Mouse (Mus musculus): ENCODE results near the gene Gm11541. TPM values are rescaled to one million over a fixed set of nuclear protein-coding genes. Genes with fewer than 3 reads are reported as not detected.

Gm11541 gene
- polyA plus RNA-seq, 1 experiment from 2014 or later = 0.52 TPM

- 85% methylated on average over 7 of the region's 7 CpGs for WGBS
- 0 out of 2 replicates have a peak, but pooled peaks cover 2% of the 10 kb centered on the region for H3K27me3 ChIP-seq
- H3K36me3 ChIP-seq = no peaks in the 10 kb centered on the region
- no peak overlapping the region for H3K4me2 ChIP-seq (replicated peaks)
- H3K4me1 ChIP-seq = peaks cover 23% of the 10 kb centered on the region
- H3K9ac ChIP-seq = no peak overlapping the region
- H3K4me3 ChIP-seq = no peak overlapping the region
- H3K27ac ChIP-seq = no peak overlapping the region
- H3K9me3 ChIP-seq = no peaks in the 10 kb centered on the region
- no peak for ATAC-seq (ENCODE audit: insufficient number of reproducible peaks, insufficient read depth, low FRiP score, low TSS enrichment)
Measured at GRCm38 (mm10) chr11:94718113-94718909, 14.0 kb upstream of the Gm11541 start.

GRCm38 (mm10) chr11:94717239-94717638 lies 12.9 kb upstream of the Gm11541 start:
- Histone ChIP-seq H3K4me2 (replicated peaks) (peak overlapping the region; percentile 26; the same call in 1 of the 2 replicates), H3K4me3 (no peak overlapping the region), H3K27me3 (0 out of 2 replicates have a peak, but pooled peaks cover 4% of the 10 kb centered on the region), H3K9me3 (no peaks in the 10 kb centered on the region), H3K36me3 (no peaks in the 10 kb centered on the region), H3K4me1 (peaks cover 30% of the 10 kb centered on the region), H3K27ac (peak overlapping the region; percentile 32), H3K9ac (no peak overlapping the region)
- WGBS = 32% methylated on average over 11 of the region's 11 CpGs
- ATAC-seq (ENCODE audit: insufficient number of reproducible peaks, insufficient read depth, low FRiP score, low TSS enrichment) = no peak

GRCm38 (mm10) chr11:94716754-94717153 lies 12.5 kb upstream of the Gm11541 start:
- ATAC-seq (ENCODE audit: insufficient number of reproducible peaks, insufficient read depth, low FRiP score, low TSS enrichment) = 0 out of 2 replicates have a peak, but pooled peaks have one; percentile 54
- Histone ChIP-seq H3K27me3 (0 out of 2 replicates have a peak, but pooled peaks cover 4% of the 10 kb centered on the region), H3K4me2 (replicated peaks) (peak overlapping the region; percentile 26), H3K9ac (no peak overlapping the region), H3K27ac (peak overlapping the region; percentile 32; the same call in 1 of the 2 replicates), H3K4me3 (no peak overlapping the region), H3K4me1 (peaks cover 30% of the 10 kb centered on the region), H3K9me3 (no peaks in the 10 kb centered on the region), H3K36me3 (no peaks in the 10 kb centered on the region)
- 11% methylated on average over 9 of the region's 9 CpGs for WGBS

- no peak overlapping the region for H3K9ac ChIP-seq
- H3K27me3 ChIP-seq = 0 out of 2 replicates have a peak, but pooled peaks cover 4% of the 10 kb centered on the region
- peaks cover 30% of the 10 kb centered on the region for H3K4me1 ChIP-seq
- no peaks in the 10 kb centered on the region for H3K9me3 ChIP-seq
- no peak for ATAC-seq (ENCODE audit: insufficient number of reproducible peaks, insufficient read depth, low FRiP score, low TSS enrichment)
- no peak overlapping the region for H3K4me2 ChIP-seq (replicated peaks)
- 90% methylated on average over 5 of the region's 5 CpGs for WGBS
- H3K4me3 ChIP-seq = no peak overlapping the region
- no peaks in the 10 kb centered on the region for H3K36me3 ChIP-seq
- H3K27ac ChIP-seq = no peak overlapping the region
Measured at GRCm38 (mm10) chr11:94715622-94716021, 11.3 kb upstream of the Gm11541 start.

GRCm38 (mm10) chr11:94713246-94713860 lies 9.1 kb upstream of the Gm11541 start:
- ATAC-seq (ENCODE audit: insufficient number of reproducible peaks, insufficient read depth, low FRiP score, low TSS enrichment) = peak; percentile 24; the same call in 1 of the 2 replicates
- Histone ChIP-seq H3K4me1 (peaks cover 30% of the 10 kb centered on the region), H3K27ac (peak overlapping the region; percentile 65), H3K9me3 (no peaks in the 10 kb centered on the region), H3K27me3 (0 out of 2 replicates have a peak, but pooled peaks cover 4% of the 10 kb centered on the region), H3K36me3 (no peaks in the 10 kb centered on the region), H3K9ac (no peak overlapping the region), H3K4me2 (replicated peaks) (no peak overlapping the region), H3K4me3 (no peak overlapping the region)
- WGBS = 41% methylated on average over 11 of the region's 11 CpGs

GRCm38 (mm10) chr11:94704020-94704419 lies 279 bp downstream of the Gm11541 start:
- Histone ChIP-seq H3K9ac (no peak overlapping the region), H3K4me1 (peaks cover 8% of the 10 kb centered on the region), H3K4me2 (replicated peaks) (no peak overlapping the region), H3K27me3 (no peaks in the 10 kb centered on the region), H3K9me3 (no peaks in the 10 kb centered on the region), H3K4me3 (no peak overlapping the region), H3K36me3 (no peaks in the 10 kb centered on the region), H3K27ac (no peak overlapping the region)
- 45% methylated on average over 7 of the region's 7 CpGs for WGBS
- ATAC-seq (ENCODE audit: insufficient number of reproducible peaks, insufficient read depth, low FRiP score, low TSS enrichment) = no peak

- H3K9ac ChIP-seq = no peak overlapping the region
- no peak for ATAC-seq (ENCODE audit: insufficient number of reproducible peaks, insufficient read depth, low FRiP score, low TSS enrichment)
- H3K27ac ChIP-seq = no peak overlapping the region
- H3K4me3 ChIP-seq = no peak overlapping the region
- peaks cover 8% of the 10 kb centered on the region for H3K4me1 ChIP-seq
- no peaks in the 10 kb centered on the region for H3K9me3 ChIP-seq
- no peaks in the 10 kb centered on the region for H3K36me3 ChIP-seq
- H3K27me3 ChIP-seq = no peaks in the 10 kb centered on the region
- WGBS = 34% methylated on average over 3 of the region's 3 CpGs
- H3K4me2 ChIP-seq (replicated peaks) = no peak overlapping the region
Measured at GRCm38 (mm10) chr11:94702216-94702610, 2.1 kb downstream of the Gm11541 start.

- no peaks in the 10 kb centered on the region for H3K36me3 ChIP-seq
- ATAC-seq (ENCODE audit: insufficient number of reproducible peaks, insufficient read depth, low FRiP score, low TSS enrichment) = no peak
- no peaks in the 10 kb centered on the region for H3K9me3 ChIP-seq
- no peak overlapping the region for H3K27ac ChIP-seq
- 62% methylated on average over 27 of the region's 27 CpGs for WGBS
- peaks cover 8% of the 10 kb centered on the region for H3K4me1 ChIP-seq
- H3K4me2 ChIP-seq (replicated peaks) = no peak overlapping the region
- no peak overlapping the region for H3K9ac ChIP-seq
- H3K4me3 ChIP-seq = no peak overlapping the region
- no peaks in the 10 kb centered on the region for H3K27me3 ChIP-seq
Measured at GRCm38 (mm10) chr11:94701401-94702215, 2.7 kb downstream of the Gm11541 start.

- no peaks in the 10 kb centered on the region for H3K36me3 ChIP-seq
- no peak overlapping the region for H3K4me3 ChIP-seq
- no peak overlapping the region for H3K27ac ChIP-seq
- no peaks in the 10 kb centered on the region for H3K9me3 ChIP-seq
- H3K27me3 ChIP-seq = no peaks in the 10 kb centered on the region
- H3K4me1 ChIP-seq = peaks cover 8% of the 10 kb centered on the region
- WGBS = 99% methylated on average over 3 of the region's 3 CpGs
- no peak overlapping the region for H3K4me2 ChIP-seq (replicated peaks)
- no peak overlapping the region for H3K9ac ChIP-seq
- ATAC-seq (ENCODE audit: insufficient number of reproducible peaks, insufficient read depth, low FRiP score, low TSS enrichment) = no peak
Measured at GRCm38 (mm10) chr11:94699399-94699798, 4.9 kb downstream of the Gm11541 start.

GRCm38 (mm10) chr11:94697703-94698464 lies 6.4 kb downstream of the Gm11541 start:
- Histone ChIP-seq H3K4me3 (no peak overlapping the region), H3K36me3 (no peaks in the 10 kb centered on the region), H3K27ac (no peak overlapping the region), H3K9ac (no peak overlapping the region; the same call in 1 of the 2 replicates), H3K4me2 (replicated peaks) (no peak overlapping the region), H3K4me1 (peaks cover 8% of the 10 kb centered on the region), H3K9me3 (no peaks in the 10 kb centered on the region), H3K27me3 (no peaks in the 10 kb centered on the region)
- WGBS = 49% methylated on average over 13 of the region's 13 CpGs
- no peak for ATAC-seq (ENCODE audit: insufficient number of reproducible peaks, insufficient read depth, low FRiP score, low TSS enrichment)

- WGBS = 85% methylated on average over 2 of the region's 2 CpGs
- Histone ChIP-seq H3K4me1 (peaks cover 6% of the 10 kb centered on the region), H3K4me2 (replicated peaks) (no peak overlapping the region), H3K27me3 (no peaks in the 10 kb centered on the region), H3K27ac (no peak overlapping the region), H3K9ac (no peak overlapping the region), H3K9me3 (no peaks in the 10 kb centered on the region), H3K36me3 (no peaks in the 10 kb centered on the region), H3K4me3 (no peak overlapping the region)
- no peak for ATAC-seq (ENCODE audit: insufficient number of reproducible peaks, insufficient read depth, low FRiP score, low TSS enrichment)
Measured at GRCm38 (mm10) chr11:94697140-94697539, 7.2 kb downstream of the Gm11541 start.

Measured in embryonic facial prominence, embryonic 12.5 days (tissue).